Mouse (Mus musculus) embryonic fibroblast, embryonic 13.5 days (primary cell): ENCODE measurements around the gene Mta1.

Experiments
- CTCF ChIP-seq: IDR thresholded peaks from 2 replicates; pipeline ENCODE4 v1.5.1; 2011; ENCODE audit warnings: mild to moderate bottlenecking, control low read depth, low read length, moderate library complexity, borderline replicate concordance; ENCODE audit not compliant: insufficient read depth
- POLR2A ChIP-seq: IDR thresholded peaks from 2 replicates; pipeline ENCODE4 v1.6.1; 2011; ENCODE audit warnings: low read depth, mild to moderate bottlenecking, control low read depth, low read length, moderate library complexity

- no peak for TF ChIP-seq POLR2A
- TF ChIP-seq CTCF = no peak
These were observed 35.9 kb downstream of the Mta1 start for GRCm38 (mm10) chr12:113133861-113134403.
